Comparison of ENCODE assay signal across 16 mouse cellular contexts in the genomic region with DNA sequence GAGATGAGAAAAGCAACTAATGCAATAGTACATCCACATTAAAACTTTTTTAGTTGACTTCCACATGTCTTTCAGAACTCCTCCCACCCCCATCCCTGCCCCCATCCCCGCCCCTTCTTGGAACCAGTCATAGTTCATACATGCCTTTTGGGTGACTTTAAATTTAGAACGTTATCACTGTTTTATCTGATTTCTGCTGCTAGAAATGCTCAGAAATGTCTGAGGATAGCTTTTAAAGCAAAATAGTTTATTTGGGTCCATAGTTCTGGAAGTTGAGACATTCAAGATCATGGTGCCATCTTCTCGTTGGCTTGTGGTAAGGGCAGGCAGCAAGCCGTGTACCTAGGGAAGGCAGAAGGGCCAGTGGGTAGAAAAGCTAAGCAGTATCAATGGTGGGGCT.
"Had no signal": no experiment of that assay in that cellular context is flagged by ENCODE, and none has a peak within 500 bp of the region (broad histone marks: within the 10 kb centered on the region; RNA-seq: fewer than 3 reads in every experiment).

No protein-coding gene starts in this region.

- H3K27me3 ChIP-seq: neural tube, embryonic 13.5 days; neural tube, embryonic 15.5 days; stomach, embryonic 15.5 days had no signal

- H3K27ac ChIP-seq: neural tube, embryonic 13.5 days; neural tube, embryonic 15.5 days; stomach, embryonic 15.5 days; stomach, postnatal 0 days had no signal

- H3K9me3 ChIP-seq: neural tube, embryonic 13.5 days; neural tube, embryonic 15.5 days; stomach, embryonic 15.5 days had no signal

- H3K36me3 ChIP-seq: neural tube, embryonic 13.5 days; neural tube, embryonic 15.5 days; stomach, embryonic 15.5 days had no signal

- H3K4me1 ChIP-seq: neural tube, embryonic 13.5 days; neural tube, embryonic 15.5 days; stomach, embryonic 15.5 days had no signal

- H3K9ac ChIP-seq: neural tube, embryonic 13.5 days; neural tube, embryonic 15.5 days; stomach, embryonic 15.5 days had no signal

- DNase-seq: retina, postnatal 1 day; right cerebral cortex, adult 18-20 months; right cerebral cortex, postnatal 14 days; right cerebral cortex, postnatal 25 days; right cerebral cortex, postnatal 4 days; spleen, adult 18-20 months; thymus, adult 18-20 months; thymus, adult 2 months; thymus, postnatal 14 days; thymus, postnatal 25 days; thymus, postnatal 36 days; thymus, postnatal 4 days had no signal

- H3K4me3 ChIP-seq: neural tube, embryonic 13.5 days; neural tube, embryonic 15.5 days; stomach, embryonic 15.5 days had no signal
